Mouse (Mus musculus): ENCODE measurements at regions not wholly inside any gene's neighbourhood (a gene's known extent, or its start where the extent isn't known, plus 50 kb on each side); places are given as distances from the start of the nearest gene placed in this dataset.

GRCm38 (mm10) chr13:5022439-5022838 is 413.5 kb upstream of the Akr1e1 start:
- H3K27me3 ChIP-seq (ENCODE audit: control insufficient read depth in 1 of 2, insufficient read depth in 2 of 2, low read length in 2 of 2) = no peaks in the 10 kb centered on the region

GRCm38 (mm10) chr13:5059859-5060258 is 450.9 kb upstream of the Akr1e1 start:
- no peak for TF ChIP-seq HCFC1 (IDR thresholded peaks at IDR 0.05; ENCODE audit: low read depth, low read length)
- TF ChIP-seq ZNF384 (IDR thresholded peaks at IDR 0.05; ENCODE audit: low read depth, low read length) = no peak
- TF ChIP-seq MAFK (IDR thresholded peaks at IDR 0.05; ENCODE audit: borderline replicate concordance, low read depth, low read length) = no peak
- TF ChIP-seq POLR2AphosphoS5 (IDR thresholded peaks at IDR 0.05; ENCODE audit: borderline replicate concordance, low read depth, low read length) = no peak
- no peaks in the 10 kb centered on the region for H3K36me3 ChIP-seq (ENCODE audit: control insufficient read depth in 1 of 2, insufficient read depth in 2 of 2, low read length in 2 of 2)
- H3K79me2 ChIP-seq (ENCODE audit: control insufficient read depth, insufficient read depth, low read length, poor library complexity) = no peaks in the 10 kb centered on the region
- no peak overlapping the region for H3K9ac ChIP-seq (ENCODE audit: control insufficient read depth, low read depth, low read length, poor library complexity, severe bottlenecking)
- H3K9me3 ChIP-seq (replicated peaks; ENCODE audit: insufficient read depth, low read length) = no peaks in the 10 kb centered on the region
- H3K4me1 ChIP-seq (ENCODE audit: control insufficient read depth in 1 of 2, insufficient read depth in 2 of 2, low read length in 2 of 2) = no peaks in the 10 kb centered on the region
- H3K27me3 ChIP-seq (ENCODE audit: control insufficient read depth in 1 of 2, insufficient read depth in 2 of 2, low read length in 2 of 2) = no peaks in the 10 kb centered on the region
- no peak for DNase-seq (ENCODE audit: low read depth, low spot score)
- H3K27ac ChIP-seq (ENCODE audit: control insufficient read depth, low read depth, low read length) = no peak overlapping the region
- H3K4me3 ChIP-seq (ENCODE audit: control insufficient read depth in 1 of 2, insufficient read depth in 1 of 2, low read depth in 2 of 2, low read length in 2 of 2) = no peak overlapping the region

More at GRCm38 (mm10) chr13:5022439-5022838, 413.5 kb upstream of the Akr1e1 start:
- H3K79me2 ChIP-seq (ENCODE audit: control insufficient read depth, insufficient read depth, low read length, poor library complexity) = no peaks in the 10 kb centered on the region
- TF ChIP-seq NRF1 (IDR thresholded peaks at IDR 0.05; ENCODE audit: insufficient read depth, low read depth, low read length, poor library complexity, severe bottlenecking) (no peak), JUND (IDR thresholded peaks at IDR 0.05; ENCODE audit: low read depth, low read length) (no peak), TAL1 (IDR thresholded peaks at IDR 0.05; ENCODE audit: low read length) (no peak), HCFC1 (IDR thresholded peaks at IDR 0.05; ENCODE audit: low read depth, low read length) (no peak), POLR2AphosphoS2 (IDR thresholded peaks at IDR 0.05; ENCODE audit: low read length) (no peak), EP300 (IDR thresholded peaks at IDR 0.05; ENCODE audit: low read depth in 1 of 2, low read length in 2 of 2) (no peak), RCOR1 (IDR thresholded peaks at IDR 0.05; ENCODE audit: low read depth, low read length) (no peak), BHLHE40 (IDR thresholded peaks at IDR 0.05; ENCODE audit: borderline replicate concordance, low read depth, low read length) (no peak), RAD21 (IDR thresholded peaks at IDR 0.05; ENCODE audit: low read depth, low read length) (no peak), ZC3H11A (IDR thresholded peaks at IDR 0.05; ENCODE audit: low read depth, low read length) (no peak), CTCF (IDR thresholded peaks at IDR 0.05 in 2 of 3, conservative IDR thresholded peaks at IDR 0.05 in 1 of 3; ENCODE audit: control insufficient read depth in 1 of 3, insufficient read depth in 1 of 3, low read depth in 2 of 3, low read length in 3 of 3, poor library complexity in 1 of 3, severe bottlenecking in 1 of 3) (no peak), USF2 (IDR thresholded peaks at IDR 0.05; ENCODE audit: borderline replicate concordance in 1 of 2, insufficient read depth in 1 of 2, low read depth in 1 of 2, low read length in 2 of 2) (no peak), ZMIZ1 (IDR thresholded peaks at IDR 0.05; ENCODE audit: low read depth, low read length) (no peak), MAFK (IDR thresholded peaks at IDR 0.05; ENCODE audit: borderline replicate concordance, low read depth, low read length) (no peak), MYC (IDR thresholded peaks at IDR 0.05; ENCODE audit: low read depth, low read length) (no peak), USF1 (IDR thresholded peaks at IDR 0.05; ENCODE audit: low read depth, low read length) (no peak), MAZ (IDR thresholded peaks at IDR 0.05; ENCODE audit: low read depth, low read length) (no peak), NELFE (IDR thresholded peaks at IDR 0.05; ENCODE audit: low read depth, low read length) (no peak)
- H3K36me3 ChIP-seq (ENCODE audit: control insufficient read depth in 1 of 2, insufficient read depth in 2 of 2, low read length in 2 of 2) = no peaks in the 10 kb centered on the region
- H3K9ac ChIP-seq (ENCODE audit: control insufficient read depth, low read depth, low read length, poor library complexity, severe bottlenecking) = no peak overlapping the region
- no peak for DNase-seq (ENCODE audit: low read depth, low spot score)
- no peaks in the 10 kb centered on the region for H3K9me3 ChIP-seq (replicated peaks; ENCODE audit: insufficient read depth, low read length)
- H3K4me1 ChIP-seq (ENCODE audit: control insufficient read depth in 1 of 2, insufficient read depth in 2 of 2, low read length in 2 of 2) = no peaks in the 10 kb centered on the region
- H3K4me3 ChIP-seq (ENCODE audit: control insufficient read depth in 1 of 2, insufficient read depth in 1 of 2, low read depth in 2 of 2, low read length in 2 of 2) = no peak overlapping the region
- no peak overlapping the region for H3K27ac ChIP-seq (ENCODE audit: control insufficient read depth, low read depth, low read length)

All from MEL (cell line).